Comparison of ENCODE assay signal across 8 mouse cellular contexts in genomic region chr8:85554391-85555180, GRCm38 (mm10). TPM values are rescaled to one million over a fixed set of nuclear protein-coding genes. Genes with fewer than 3 reads are reported as not detected.
DNase-seq lines count a peak whose midpoint lies in the region; ATAC-seq lines count a peak whose summit lies in the region.

No protein-coding gene starts in this region.

- H3K4me3 ChIP-seq in heart, embryonic 12.5 days: peak overlapping the region; percentile 90

- H3K27me3 ChIP-seq in heart, embryonic 12.5 days (replicated peaks): no peaks in the 10 kb centered on the region
- no peaks in the 10 kb centered on the region for H3K27me3 ChIP-seq in splenic B cell, adult 2 months (ENCODE audit: control insufficient read depth, insufficient read depth, low read length, poor library complexity, severe bottlenecking)

- peaks cover 16% of the 10 kb centered on the region for H3K4me1 ChIP-seq in heart, embryonic 12.5 days (replicated peaks)

- no peak for DNase-seq in frontal cortex, postnatal 10 days (ENCODE audit: low spot score in 2 of 2)
- DNase-seq in CD4-positive, CD25-positive, alpha-beta regulatory T cell, adult 2 months (ENCODE audit: low read depth, low spot score): peak; percentile 72
- DNase-seq in cerebellum, postnatal 25 days: peak; percentile 11 to 41
- DNase-seq in layer of hippocampus, adult 18-20 months (ENCODE audit: low spot score in 2 of 2): peak; percentile 19 to 59
- DNase-seq in splenic B cell, adult 2 months (ENCODE audit: low read depth, low spot score): peak; percentile 58

- 3% methylated on average over 66 of the region's 66 CpGs for WGBS in heart, embryonic 12.5 days

- H3K9ac ChIP-seq in heart, embryonic 12.5 days: peak overlapping the region; percentile 97

- peak; percentile 61 for ATAC-seq in frontal cortex, adult (ENCODE audit: low TSS enrichment)
- ATAC-seq in heart, embryonic 12.5 days (ENCODE audit: insufficient number of reproducible peaks, low FRiP score): peak; percentile 90
- ATAC-seq in megakaryocyte, adult 5-6 weeks (ENCODE audit: poor library complexity, severe bottlenecking): peak; percentile 35

- H3K27ac ChIP-seq in heart, embryonic 12.5 days (ENCODE audit: poor library complexity, severe bottlenecking): peak overlapping the region; percentile 92

- no peaks in the 10 kb centered on the region for H3K9me3 ChIP-seq in heart, embryonic 12.5 days (replicated peaks)

- peak overlapping the region; percentile 98 for H3K4me2 ChIP-seq in heart, embryonic 12.5 days

- H3K36me3 ChIP-seq in heart, embryonic 12.5 days: peaks cover 30% of the 10 kb centered on the region
- peaks cover 7% of the 10 kb centered on the region; the same call in 1 of the 2 replicates for H3K36me3 ChIP-seq in splenic B cell, adult 2 months (ENCODE audit: control insufficient read depth, insufficient read depth, low read length, poor library complexity, severe bottlenecking)

RNA-seq across cellular contexts. Expression of gene Dnaja2, which starts 0.6 kb away (rescaled TPM):
- 152 and 154 TPM in 2 replicates for polyA plus RNA-seq in heart, embryonic 12.5 days (2016; fragmentation: Nextera tagmentation; extraction: Ambion mirVana)
- 100 to 1,000 TPM; 211 to 226 TPM for total RNA-seq in layer of hippocampus, adult 18-20 months (2021)
- 81.2 and 81.9 TPM in 2 replicates for total RNA-seq in megakaryocyte, adult 5-6 weeks (2015)
- total RNA-seq in megakaryocyte, adult 5-6 weeks (2017): 74.4 and 88.6 TPM in 2 replicates

Comparison
In these comparisons a context has a peak if more than half of its experiments do, and no peak if none do; other contexts are left out.
1. ATAC-seq: peak in every context shown above with its lines; median percentile 90 in heart, embryonic 12.5 days; 61 in frontal cortex, adult; 35 in megakaryocyte, adult 5-6 weeks.
2. DNase-seq: peak in CD4-positive, CD25-positive, alpha-beta regulatory T cell, adult 2 months (single experiment), cerebellum, postnatal 25 days (2 of 2), layer of hippocampus, adult 18-20 months (2 of 2) and splenic B cell, adult 2 months (single experiment); none in frontal cortex, postnatal 10 days (0 of 2).